Mouse (Mus musculus): ENCODE measurements around the gene Olfr560. TPM values are rescaled to one million over a fixed set of nuclear protein-coding genes. Genes with fewer than 3 reads are reported as not detected.

Olfr560 gene
- 0.15 TPM in 1 of 2 replicates, not detected in the other for polyA plus RNA-seq (2014; fragmentation: Nextera tagmentation; extraction: Ambion mirVana)

- DNase-seq (ENCODE audit: low spot score), result no peak
- Histone ChIP-seq H3K4me1 (replicated peaks; ENCODE audit: control insufficient read depth, insufficient read depth, low read length) (no peaks in the 10 kb centered on the region), H3K4me3 (ENCODE audit: low read depth, low read length) (no peak within 1 kb of the TSS), H3K36me3 (ENCODE audit: control insufficient read depth, insufficient read depth, low read length) (no peaks in the 10 kb centered on the region), H3K27me3 (replicated peaks; ENCODE audit: control insufficient read depth, insufficient read depth, low read length) (no peaks in the 10 kb centered on the region), H3K4me2 (ENCODE audit: low read length) (no peak within 1 kb of the TSS), H3K9ac (ENCODE audit: low read length) (no peak within 1 kb of the TSS), H3K9me3 (ENCODE audit: control insufficient read depth, low read length) (no peaks in the 10 kb centered on the region), H3K27ac (ENCODE audit: low read depth) (no peak within 1 kb of the TSS)
- 58% methylated on average over 4 of the region's 4 CpGs for WGBS
- ATAC-seq (replicated peaks; ENCODE audit: low FRiP score, low TSS enrichment, low read depth), result no peak
Measured at GRCm38 (mm10) chr7:102759266-102759665, at the start of gene Olfr560, which contains the start of gene Olfr78. Gene Olfr560 (minus strand): TSS chr7:102759366. Gene Olfr78 (minus strand): TSS chr7:102759471.

GRCm38 (mm10) chr7:102803180-102803579 is 44.0 kb upstream of the Olfr560 start, which contains the start of gene Olfr564:
Gene Olfr564 (plus strand): TSS chr7:102803480.
- no peak within 1 kb of the TSS for H3K27ac ChIP-seq (ENCODE audit: low read depth)
- no peak for ATAC-seq (replicated peaks; ENCODE audit: low FRiP score, low TSS enrichment, low read depth)
- H3K4me2 ChIP-seq (ENCODE audit: low read length), result no peak within 1 kb of the TSS
- no peak within 1 kb of the TSS for H3K4me3 ChIP-seq (ENCODE audit: low read depth, low read length)
- no peaks in the 10 kb centered on the region for H3K4me1 ChIP-seq (replicated peaks; ENCODE audit: control insufficient read depth, insufficient read depth, low read length)
- no peak within 1 kb of the TSS for H3K9ac ChIP-seq (ENCODE audit: low read length)
- H3K36me3 ChIP-seq (ENCODE audit: control insufficient read depth, insufficient read depth, low read length), result no peaks in the 10 kb centered on the region
- H3K9me3 ChIP-seq (ENCODE audit: control insufficient read depth, low read length), result no peaks in the 10 kb centered on the region
- H3K27me3 ChIP-seq (replicated peaks; ENCODE audit: control insufficient read depth, insufficient read depth, low read length), result no peaks in the 10 kb centered on the region
- DNase-seq (ENCODE audit: low spot score), result no peak

GRCm38 (mm10) chr7:102770921-102771320 is 11.8 kb upstream of the Olfr560 start, which contains the start of gene Olfr561:
Gene Olfr561 (plus strand): TSS chr7:102771221.
- no peaks in the 10 kb centered on the region for H3K9me3 ChIP-seq (ENCODE audit: control insufficient read depth, low read length)
- no peak within 1 kb of the TSS for H3K9ac ChIP-seq (ENCODE audit: low read length)
- no peak within 1 kb of the TSS for H3K4me3 ChIP-seq (ENCODE audit: low read depth, low read length)
- no peak for ATAC-seq (replicated peaks; ENCODE audit: low FRiP score, low TSS enrichment, low read depth)
- no peak for DNase-seq (ENCODE audit: low spot score)
- no peaks in the 10 kb centered on the region for H3K27me3 ChIP-seq (replicated peaks; ENCODE audit: control insufficient read depth, insufficient read depth, low read length)
- no peaks in the 10 kb centered on the region for H3K4me1 ChIP-seq (replicated peaks; ENCODE audit: control insufficient read depth, insufficient read depth, low read length)
- H3K36me3 ChIP-seq (ENCODE audit: control insufficient read depth, insufficient read depth, low read length), result no peaks in the 10 kb centered on the region
- no peak within 1 kb of the TSS for H3K27ac ChIP-seq (ENCODE audit: low read depth)
- no peak within 1 kb of the TSS for H3K4me2 ChIP-seq (ENCODE audit: low read length)
- 73% methylated on average over 2 of the region's 2 CpGs for WGBS

GRCm38 (mm10) chr7:102752086-102752485 is 7.1 kb downstream of the Olfr560 start:
- H3K4me2 ChIP-seq (ENCODE audit: low read length), result no peak overlapping the region
- no peak for ATAC-seq (replicated peaks; ENCODE audit: low FRiP score, low TSS enrichment, low read depth)
- DNase-seq (ENCODE audit: low spot score), result no peak
- no peaks in the 10 kb centered on the region for H3K27me3 ChIP-seq (replicated peaks; ENCODE audit: control insufficient read depth, insufficient read depth, low read length)
- no peaks in the 10 kb centered on the region for H3K9me3 ChIP-seq (ENCODE audit: control insufficient read depth, low read length)
- 10% methylated on average over 1 of the region's 1 CpGs for WGBS
- no peaks in the 10 kb centered on the region for H3K4me1 ChIP-seq (replicated peaks; ENCODE audit: control insufficient read depth, insufficient read depth, low read length)
- no peak overlapping the region for H3K4me3 ChIP-seq (ENCODE audit: low read depth, low read length)
- H3K27ac ChIP-seq (ENCODE audit: low read depth), result no peak overlapping the region
- H3K9ac ChIP-seq (ENCODE audit: low read length), result no peak overlapping the region
- H3K36me3 ChIP-seq (ENCODE audit: control insufficient read depth, insufficient read depth, low read length), result no peaks in the 10 kb centered on the region

GRCm38 (mm10) chr7:102737705-102738104 is 21.5 kb downstream of the Olfr560 start:
- H3K27me3 ChIP-seq (replicated peaks; ENCODE audit: control insufficient read depth, insufficient read depth, low read length), result no peaks in the 10 kb centered on the region
- no peak overlapping the region for H3K4me2 ChIP-seq (ENCODE audit: low read length)
- no peaks in the 10 kb centered on the region for H3K4me1 ChIP-seq (replicated peaks; ENCODE audit: control insufficient read depth, insufficient read depth, low read length)
- DNase-seq (ENCODE audit: low spot score) (no peak), ATAC-seq (replicated peaks; ENCODE audit: low FRiP score, low TSS enrichment, low read depth) (no peak)
- no peak overlapping the region for H3K27ac ChIP-seq (ENCODE audit: low read depth)
- H3K4me3 ChIP-seq (ENCODE audit: low read depth, low read length), result no peak overlapping the region
- no peaks in the 10 kb centered on the region for H3K36me3 ChIP-seq (ENCODE audit: control insufficient read depth, insufficient read depth, low read length)
- H3K9me3 ChIP-seq (ENCODE audit: control insufficient read depth, low read length), result no peaks in the 10 kb centered on the region
- no peak overlapping the region for H3K9ac ChIP-seq (ENCODE audit: low read length)
- WGBS, result 43% methylated on average over 2 of the region's 2 CpGs

GRCm38 (mm10) chr7:102733793-102734192 is 25.4 kb downstream of the Olfr560 start:
- Histone ChIP-seq H3K27me3 (replicated peaks; ENCODE audit: control insufficient read depth, insufficient read depth, low read length) (no peaks in the 10 kb centered on the region), H3K36me3 (ENCODE audit: control insufficient read depth, insufficient read depth, low read length) (no peaks in the 10 kb centered on the region), H3K9me3 (ENCODE audit: control insufficient read depth, low read length) (no peaks in the 10 kb centered on the region), H3K27ac (ENCODE audit: low read depth) (no peak overlapping the region), H3K4me1 (replicated peaks; ENCODE audit: control insufficient read depth, insufficient read depth, low read length) (no peaks in the 10 kb centered on the region), H3K4me3 (ENCODE audit: low read depth, low read length) (no peak overlapping the region), H3K4me2 (ENCODE audit: low read length) (no peak overlapping the region), H3K9ac (ENCODE audit: low read length) (no peak overlapping the region)
- no peak for DNase-seq (ENCODE audit: low spot score)
- no peak for ATAC-seq (replicated peaks; ENCODE audit: low FRiP score, low TSS enrichment, low read depth)
- WGBS, result 27% methylated on average over 1 of the region's 1 CpGs

GRCm38 (mm10) chr7:102727391-102727790 is 31.8 kb downstream of the Olfr560 start, which contains the start of gene Olfr559:
Gene Olfr559 (minus strand): TSS chr7:102727491.
- H3K27ac ChIP-seq (ENCODE audit: low read depth), result no peak within 1 kb of the TSS
- no peaks in the 10 kb centered on the region for H3K36me3 ChIP-seq (ENCODE audit: control insufficient read depth, insufficient read depth, low read length)
- ATAC-seq (replicated peaks; ENCODE audit: low FRiP score, low TSS enrichment, low read depth), result no peak
- no peak for DNase-seq (ENCODE audit: low spot score)
- H3K4me3 ChIP-seq (ENCODE audit: low read depth, low read length), result no peak within 1 kb of the TSS
- H3K4me2 ChIP-seq (ENCODE audit: low read length), result no peak within 1 kb of the TSS
- H3K27me3 ChIP-seq (replicated peaks; ENCODE audit: control insufficient read depth, insufficient read depth, low read length), result no peaks in the 10 kb centered on the region
- no peaks in the 10 kb centered on the region for H3K4me1 ChIP-seq (replicated peaks; ENCODE audit: control insufficient read depth, insufficient read depth, low read length)
- H3K9me3 ChIP-seq (ENCODE audit: control insufficient read depth, low read length), result no peaks in the 10 kb centered on the region
- no peak within 1 kb of the TSS for H3K9ac ChIP-seq (ENCODE audit: low read length)

GRCm38 (mm10) chr7:102718970-102719369 is 40.2 kb downstream of the Olfr560 start, which contains the start of gene Olfr33:
Gene Olfr33 (minus strand): TSS chr7:102719070.
- H3K9ac ChIP-seq (ENCODE audit: low read length), result no peak within 1 kb of the TSS

GRCm38 (mm10) chr7:102701915-102702314 is 57.3 kb downstream of the Olfr560 start, which contains the start of gene Olfr558:
Gene Olfr558 (plus strand): TSS chr7:102702215.
- no peak within 1 kb of the TSS for H3K9ac ChIP-seq (ENCODE audit: low read length)
- H3K4me3 ChIP-seq (ENCODE audit: low read depth, low read length), result no peak within 1 kb of the TSS
- no peak within 1 kb of the TSS for H3K27ac ChIP-seq (ENCODE audit: low read depth)
- DNase-seq (ENCODE audit: low spot score) (no peak), ATAC-seq (replicated peaks; ENCODE audit: low FRiP score, low TSS enrichment, low read depth) (no peak)
- no peaks in the 10 kb centered on the region for H3K27me3 ChIP-seq (replicated peaks; ENCODE audit: control insufficient read depth, insufficient read depth, low read length)
- no peaks in the 10 kb centered on the region for H3K4me1 ChIP-seq (replicated peaks; ENCODE audit: control insufficient read depth, insufficient read depth, low read length)
- H3K9me3 ChIP-seq (ENCODE audit: control insufficient read depth, low read length), result no peaks in the 10 kb centered on the region
- no peaks in the 10 kb centered on the region for H3K36me3 ChIP-seq (ENCODE audit: control insufficient read depth, insufficient read depth, low read length)
- H3K4me2 ChIP-seq (ENCODE audit: low read length), result no peak within 1 kb of the TSS

More at GRCm38 (mm10) chr7:102718970-102719369, 40.2 kb downstream of the Olfr560 start, which contains the start of gene Olfr33:
- Histone ChIP-seq H3K36me3 (ENCODE audit: control insufficient read depth, insufficient read depth, low read length) (no peaks in the 10 kb centered on the region), H3K4me1 (replicated peaks; ENCODE audit: control insufficient read depth, insufficient read depth, low read length) (no peaks in the 10 kb centered on the region), H3K27ac (ENCODE audit: low read depth) (no peak within 1 kb of the TSS), H3K4me2 (ENCODE audit: low read length) (no peak within 1 kb of the TSS), H3K9me3 (ENCODE audit: control insufficient read depth, low read length) (no peaks in the 10 kb centered on the region), H3K27me3 (replicated peaks; ENCODE audit: control insufficient read depth, insufficient read depth, low read length) (no peaks in the 10 kb centered on the region), H3K4me3 (ENCODE audit: low read depth, low read length) (no peak within 1 kb of the TSS)
- ATAC-seq (replicated peaks; ENCODE audit: low FRiP score, low TSS enrichment, low read depth) (no peak), DNase-seq (ENCODE audit: low spot score) (no peak)
- 50% methylated on average over 1 of the region's 1 CpGs for WGBS
